Mouse (Mus musculus) E14TG2a.4 (cell line): ENCODE results near the gene Dnali1.

Experiments used
- CTCF ChIP-seq: conservative IDR thresholded peaks from 2 replicates; pipeline ENCODE4 v1.5.1; 2014; ENCODE audit warnings: low read length
- NANOG ChIP-seq: IDR thresholded peaks from 2 replicates; pipeline ENCODE4 v1.6.1; 2014; ENCODE audit warnings: borderline replicate concordance, low read length, mixed read lengths
- POU5F1 ChIP-seq: IDR thresholded peaks from 2 replicates; pipeline ENCODE4 v1.6.1; 2014; ENCODE audit warnings: low read length, borderline replicate concordance

DNA sequence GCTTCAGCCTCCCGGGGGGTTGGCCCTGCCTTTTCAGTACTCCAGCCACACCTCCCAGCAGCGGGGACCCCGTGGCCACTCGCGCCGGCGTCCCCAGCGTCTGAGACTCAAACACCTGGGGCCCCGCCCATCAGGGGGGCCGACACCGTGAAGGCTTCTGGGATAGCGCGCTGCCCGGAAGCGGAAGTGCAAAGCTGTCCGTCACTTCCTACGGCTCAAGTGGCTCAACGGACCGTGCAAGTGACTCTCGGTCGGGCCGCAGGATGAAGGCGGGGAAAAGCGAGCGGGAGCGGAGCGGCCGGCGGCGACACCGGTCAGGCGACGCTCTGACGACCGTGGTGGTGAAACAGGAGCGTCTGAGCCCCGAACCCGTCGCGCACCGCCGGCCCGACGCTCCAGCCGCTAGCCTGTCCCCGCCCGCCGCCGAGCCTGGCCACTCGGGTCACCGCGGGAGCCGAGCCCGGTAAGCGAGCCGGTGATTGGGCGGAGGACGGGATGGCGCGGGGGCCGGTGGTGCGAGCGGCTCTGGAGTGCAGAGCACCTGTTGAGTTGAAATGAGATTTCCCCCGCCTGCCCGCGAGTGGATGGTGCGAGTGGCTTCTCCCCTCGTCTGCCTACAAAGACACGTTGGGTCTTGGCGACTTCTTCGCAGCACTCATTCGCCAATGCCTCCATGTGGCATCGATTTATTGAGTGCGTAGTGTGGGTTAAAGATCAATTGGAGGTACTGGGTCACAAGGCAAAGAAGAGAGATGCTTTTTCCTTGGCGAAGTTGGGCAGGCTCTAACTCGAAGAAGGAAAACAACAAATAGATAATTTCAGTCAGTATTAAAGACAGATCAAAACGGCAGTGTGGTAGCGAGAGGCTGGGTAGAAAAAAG, 1.2 kb upstream of the Dnali1 start, which contains the start of gene Snip1:
- no peak for TF ChIP-seq CTCF
- no peak for TF ChIP-seq NANOG
- no peak for TF ChIP-seq POU5F1
